Mouse (Mus musculus): ENCODE results near the gene Ptprh. TPM values are rescaled to one million over a fixed set of nuclear protein-coding genes. Genes with fewer than 3 reads are reported as not detected.
A peak's percentile ranks its signal among the peaks of the same experiment; 100 is the strongest.

Ptprh gene
- polyA plus RNA-seq, 1 experiment from 2014 or later, result 1.3 TPM

GRCm38 (mm10) chr7:4516332-4517050 lies 87.3 kb downstream of the Ptprh start, which contains the start of gene Tnnt1:
Gene Tnnt1, minus strand, starts transcription at chr7:4516382.
- Histone ChIP-seq H3K4me1 (replicated peaks) (peaks cover 7% of the 10 kb centered on the region), H3K27me3 (peaks cover 7% of the 10 kb centered on the region), H3K27ac (replicated peaks) (no peak within 1 kb of the TSS), H3K4me2 (no peak within 1 kb of the TSS), H3K9me3 (no peaks in the 10 kb centered on the region), H3K36me3 (no peaks in the 10 kb centered on the region), H3K9ac (no peak within 1 kb of the TSS), H3K4me3 (no peak within 1 kb of the TSS)
- 14% methylated on average over 3 of the region's 4 CpGs for WGBS
- ATAC-seq (ENCODE audit: low FRiP score, low read depth), result no peak

GRCm38 (mm10) chr7:4515853-4516252 lies 88.0 kb downstream of the Ptprh start:
- H3K36me3 ChIP-seq, result no peaks in the 10 kb centered on the region
- H3K27me3 ChIP-seq, result peaks cover 7% of the 10 kb centered on the region
- no peaks in the 10 kb centered on the region for H3K9me3 ChIP-seq
- no peak overlapping the region for H3K4me3 ChIP-seq
- no peak overlapping the region for H3K27ac ChIP-seq (replicated peaks)
- ATAC-seq (ENCODE audit: low FRiP score, low read depth), result no peak
- peaks cover 3% of the 10 kb centered on the region for H3K4me1 ChIP-seq (replicated peaks)
- no peak overlapping the region for H3K4me2 ChIP-seq
- H3K9ac ChIP-seq, result no peak overlapping the region
- WGBS, result 68% methylated on average over 6 of the region's 6 CpGs

- Histone ChIP-seq H3K9ac (no peak overlapping the region), H3K9me3 (no peaks in the 10 kb centered on the region), H3K4me1 (replicated peaks) (no peaks in the 10 kb centered on the region), H3K27me3 (no peaks in the 10 kb centered on the region), H3K4me3 (no peak overlapping the region), H3K36me3 (no peaks in the 10 kb centered on the region), H3K4me2 (no peak overlapping the region), H3K27ac (replicated peaks) (no peak overlapping the region)
- no peak; the same call in 1 of the 2 replicates for ATAC-seq (ENCODE audit: low FRiP score, low read depth)
- 58% methylated on average over 6 of the region's 6 CpGs for WGBS
These were observed 89.8 kb downstream of the Ptprh start for GRCm38 (mm10) chr7:4513829-4514712.

- no peak overlapping the region for H3K4me3 ChIP-seq
- no peak overlapping the region for H3K9ac ChIP-seq
- H3K4me1 ChIP-seq (replicated peaks), result no peaks in the 10 kb centered on the region
- H3K27me3 ChIP-seq, result 0 out of 2 replicates have a peak, but pooled peaks cover 5% of the 10 kb centered on the region
- H3K4me2 ChIP-seq, result no peak overlapping the region
- WGBS, result 31% methylated on average over 13 of the region's 13 CpGs
- no peak overlapping the region for H3K27ac ChIP-seq (replicated peaks)
- no peaks in the 10 kb centered on the region for H3K36me3 ChIP-seq
- H3K9me3 ChIP-seq, result no peaks in the 10 kb centered on the region
- no peak for ATAC-seq (ENCODE audit: low FRiP score, low read depth)
These were observed 90.6 kb downstream of the Ptprh start for GRCm38 (mm10) chr7:4513236-4513635.

- 78% methylated on average over 8 of the region's 8 CpGs for WGBS
- H3K27me3 ChIP-seq, result 0 out of 2 replicates have a peak, but pooled peaks cover 5% of the 10 kb centered on the region
- no peak for ATAC-seq (ENCODE audit: low FRiP score, low read depth)
- H3K9ac ChIP-seq, result no peak overlapping the region
- no peaks in the 10 kb centered on the region for H3K4me1 ChIP-seq (replicated peaks)
- no peaks in the 10 kb centered on the region for H3K36me3 ChIP-seq
- no peak overlapping the region for H3K27ac ChIP-seq (replicated peaks)
- H3K9me3 ChIP-seq, result no peaks in the 10 kb centered on the region
- H3K4me3 ChIP-seq, result no peak overlapping the region
- H3K4me2 ChIP-seq, result no peak overlapping the region
These were observed 92.2 kb downstream of the Ptprh start for GRCm38 (mm10) chr7:4511489-4512224.

DNA sequence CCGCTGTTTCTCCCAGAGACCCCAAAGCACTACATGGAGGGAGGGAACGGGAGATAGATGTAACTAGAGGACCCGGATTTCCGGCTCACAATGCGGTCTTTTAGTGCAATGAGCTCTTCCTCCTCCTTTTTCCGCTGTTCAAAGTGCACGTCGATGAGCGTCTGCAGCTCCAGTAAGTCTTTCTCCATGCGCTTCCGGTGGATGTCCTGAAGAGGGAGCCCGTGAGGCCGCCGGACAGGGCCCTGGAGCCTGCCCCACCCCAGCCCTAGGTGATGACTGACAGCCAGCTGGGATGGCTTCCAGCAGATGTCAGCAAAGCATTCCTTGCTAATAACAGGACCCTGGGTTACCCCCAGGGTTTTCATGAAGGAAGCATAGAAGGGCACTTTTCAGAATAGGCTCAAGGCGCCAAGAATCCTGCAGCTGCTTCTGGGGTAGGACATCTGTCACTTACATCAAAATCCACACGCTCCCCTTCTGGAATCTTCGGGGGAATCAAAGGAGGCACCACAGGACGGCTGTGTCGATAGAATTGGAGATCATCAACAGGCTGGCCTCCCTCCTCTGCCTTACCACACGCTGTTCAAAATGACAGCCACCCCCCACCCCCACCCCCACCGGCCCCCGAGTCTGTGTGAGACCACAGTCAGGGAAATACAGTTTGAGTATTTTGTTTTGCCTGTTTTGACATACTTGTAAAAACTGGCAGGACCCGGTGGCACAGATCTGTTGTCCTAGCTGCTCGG lies 93.8 kb downstream of the Ptprh start:
- Histone ChIP-seq H3K4me2 (peak overlapping the region; percentile 20), H3K36me3 (no peaks in the 10 kb centered on the region), H3K4me1 (replicated peaks) (no peaks in the 10 kb centered on the region), H3K4me3 (no peak overlapping the region), H3K27ac (replicated peaks) (no peak overlapping the region), H3K9ac (no peak overlapping the region), H3K27me3 (0 out of 2 replicates have a peak, but pooled peaks cover 5% of the 10 kb centered on the region), H3K9me3 (no peaks in the 10 kb centered on the region)
- WGBS, result 13% methylated on average over 24 of the region's 24 CpGs
- peak; percentile 44 for ATAC-seq (ENCODE audit: low FRiP score, low read depth)

DNA sequence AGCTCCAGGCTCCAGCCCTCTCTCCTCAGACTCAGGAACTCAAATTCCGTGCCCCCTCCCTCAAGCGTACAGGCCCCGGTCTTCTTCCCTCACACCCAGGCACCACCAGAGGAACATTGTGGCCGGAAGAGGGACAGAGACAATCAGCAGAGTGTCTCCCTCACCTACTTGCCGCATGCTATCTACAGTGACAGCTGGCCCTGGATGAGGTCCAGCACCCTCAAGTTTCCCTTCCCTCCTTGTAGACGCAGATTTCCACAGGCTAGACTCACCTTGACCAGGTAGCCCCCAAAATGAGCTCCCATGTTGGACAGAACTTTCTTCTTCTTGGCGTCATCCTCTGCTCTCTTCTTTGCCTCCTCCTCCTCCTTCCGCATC lies 95.1 kb downstream of the Ptprh start:
- no peaks in the 10 kb centered on the region for H3K9me3 ChIP-seq
- H3K9ac ChIP-seq, result no peak overlapping the region
- H3K4me2 ChIP-seq, result no peak overlapping the region
- H3K27me3 ChIP-seq, result 0 out of 2 replicates have a peak, but pooled peaks cover 5% of the 10 kb centered on the region
- WGBS, result 91% methylated on average over 8 of the region's 8 CpGs
- no peaks in the 10 kb centered on the region for H3K4me1 ChIP-seq (replicated peaks)
- ATAC-seq (ENCODE audit: low FRiP score, low read depth), result no peak
- no peaks in the 10 kb centered on the region for H3K36me3 ChIP-seq
- no peak overlapping the region for H3K4me3 ChIP-seq
- H3K27ac ChIP-seq (replicated peaks), result no peak overlapping the region

GRCm38 (mm10) chr7:4508062-4508738 lies 95.6 kb downstream of the Ptprh start:
- H3K4me2 ChIP-seq, result no peak overlapping the region
- WGBS, result 68% methylated on average over 32 of the region's 32 CpGs
- no peak overlapping the region for H3K4me3 ChIP-seq
- no peak overlapping the region for H3K27ac ChIP-seq (replicated peaks)
- ATAC-seq (ENCODE audit: low FRiP score, low read depth), result no peak
- H3K4me1 ChIP-seq (replicated peaks), result no peaks in the 10 kb centered on the region
- H3K9ac ChIP-seq, result no peak overlapping the region
- 0 out of 2 replicates have a peak, but pooled peaks cover 5% of the 10 kb centered on the region for H3K27me3 ChIP-seq
- no peaks in the 10 kb centered on the region for H3K9me3 ChIP-seq
- no peaks in the 10 kb centered on the region for H3K36me3 ChIP-seq

- WGBS, result 72% methylated on average over 3 of the region's 4 CpGs
- H3K27ac ChIP-seq (replicated peaks), result no peak overlapping the region
- H3K36me3 ChIP-seq, result no peaks in the 10 kb centered on the region
- peaks cover 6% of the 10 kb centered on the region for H3K4me1 ChIP-seq (replicated peaks)
- H3K27me3 ChIP-seq, result 0 out of 2 replicates have a peak, but pooled peaks cover 5% of the 10 kb centered on the region
- no peaks in the 10 kb centered on the region for H3K9me3 ChIP-seq
- H3K4me2 ChIP-seq, result no peak overlapping the region
- H3K9ac ChIP-seq, result no peak overlapping the region
- no peak for ATAC-seq (ENCODE audit: low FRiP score, low read depth)
- no peak overlapping the region for H3K4me3 ChIP-seq
These were observed 96.6 kb downstream of the Ptprh start for GRCm38 (mm10) chr7:4507220-4507619.

GRCm38 (mm10) chr7:4504646-4505435 lies 99.0 kb downstream of the Ptprh start:
- Histone ChIP-seq H3K36me3 (no peaks in the 10 kb centered on the region), H3K4me1 (replicated peaks) (peaks cover 19% of the 10 kb centered on the region), H3K9ac (no peak overlapping the region), H3K4me2 (no peak overlapping the region), H3K27me3 (0 out of 2 replicates have a peak, but pooled peaks cover 5% of the 10 kb centered on the region), H3K27ac (replicated peaks) (no peak overlapping the region), H3K4me3 (no peak overlapping the region), H3K9me3 (no peaks in the 10 kb centered on the region)
- ATAC-seq (ENCODE audit: low FRiP score, low read depth), result no peak
- 61% methylated on average over 11 of the region's 11 CpGs for WGBS

Data from hindbrain, embryonic 15.5 days (tissue).